Mouse (Mus musculus) stomach, postnatal 0 days (tissue): ENCODE measurements around the gene Gm10382.
"Not testable (repeated sequence)": the region's sequence is repeated elsewhere in the genome, so short reads cannot be mapped to it uniquely, and the experiment has no call there.

Source experiments
- CTCF ChIP-seq: IDR thresholded peaks from 2 replicates; pipeline ENCODE4 v1.5.1; 2016; ENCODE audit warnings: antibody characterized with exemption, low read depth, mild to moderate bottlenecking, moderate library complexity
- EP300 ChIP-seq: optimal IDR thresholded peaks from 2 replicates; pipeline ENCODE3; 2016; ENCODE audit warnings: antibody characterized with exemption

- not testable (repeated sequence) for TF ChIP-seq CTCF, EP300
Observed at GRCm38 (mm10) chr5:125432324-125432723, 43.2 kb downstream of the Gm10382 start.
